Mouse (Mus musculus) midbrain, postnatal 0 days (tissue): ENCODE measurements around the gene Ccdc152. TPM values are rescaled to one million over a fixed set of nuclear protein-coding genes. Genes with fewer than 3 reads are reported as not detected.
A peak's percentile ranks its signal among the peaks of the same experiment; 100 is the strongest.

ENCODE experiments used
- ATAC-seq: fragments of 200-750 bp; cut with Nextera tagmentation; 2 replicates; pipeline ENCODE4 v1.8.0; 2017; ENCODE audit warnings: moderate number of reproducible peaks, mild to moderate bottlenecking, moderate TSS enrichment, moderate library complexity; ENCODE audit not compliant: low FRiP score
- DNase-seq: peaks from one replicate; pipeline ENCODE4 v3.0.0-alpha.2; 2015; ENCODE audit warnings: low spot score
- H3K27ac ChIP-seq: fragments of 300-500 bp; sonication (generic); 2 replicates; pipeline ENCODE4 v1.5.1; 2014; ENCODE audit warnings: low read depth, mild to moderate bottlenecking, low read length, mixed read lengths
- H3K27me3 ChIP-seq: fragments of 300-500 bp; sonication (generic); 2 replicates; pipeline ENCODE4 v1.6.1; 2014; ENCODE audit warnings: low read length, control low read depth, mixed read lengths; ENCODE audit not compliant: insufficient read depth
- H3K36me3 ChIP-seq: fragments of 300-500 bp; sonication (generic); 2 replicates; pipeline ENCODE4 v1.6.1; 2014; ENCODE audit warnings: low read length, control low read depth, mixed read lengths; ENCODE audit not compliant: insufficient read depth
- H3K4me1 ChIP-seq: fragments of 300-500 bp; sonication (generic); 2 replicates; pipeline ENCODE4 v1.6.1; 2014; ENCODE audit warnings: mild to moderate bottlenecking, control low read depth, antibody characterized with exemption, low read length, mixed read lengths; ENCODE audit not compliant: insufficient read depth
- H3K4me2 ChIP-seq: fragments of 300-500 bp; sonication (generic); 2 replicates; pipeline ENCODE4 v1.6.1; 2014; ENCODE audit warnings: low read depth, mild to moderate bottlenecking, low read length, mixed read lengths; ENCODE audit not compliant: poor library complexity, severe bottlenecking
- H3K4me3 ChIP-seq: fragments of 300-500 bp; sonication (generic); 2 replicates; pipeline ENCODE4 v1.5.1; 2014; ENCODE audit warnings: low read depth, mild to moderate bottlenecking, low read length, moderate library complexity
- H3K9ac ChIP-seq: fragments of 300-500 bp; sonication (generic); replicated peaks from 2 replicates; pipeline ENCODE4 v1.6.1; 2014; ENCODE audit warnings: mild to moderate bottlenecking, low read length, moderate library complexity, mixed read lengths; ENCODE audit not compliant: poor library complexity, severe bottlenecking
- H3K9me3 ChIP-seq: fragments of 300-500 bp; sonication (generic); 2 replicates; pipeline ENCODE4 v1.6.1; 2016; ENCODE audit warnings: low read length, control low read depth
- CTCF ChIP-seq: IDR thresholded peaks from 2 replicates; pipeline ENCODE4 v1.5.1; 2016; ENCODE audit warnings: antibody characterized with exemption, mild to moderate bottlenecking
- WGBS: fragments of 180-500 bp; shearing (Covaris S2); extraction: QIAGEN DNeasy Blood & Tissue Kit; methylation state at CpG from one replicate; pipeline ENCODE4 v1.1.7; 2014; 5-methylcytosine and 5-hydroxymethylcytosine counted together
- polyA plus RNA-seq: library from polyadenylated mRNA; unstranded; fragments of >200 nt; fragmentation: Nextera tagmentation; extraction: Ambion mirVana; gene quantifications from 2 replicates; pipeline ENCODE4 v1.2.1, GENCODE M21; 2015
- total RNA-seq: library from RNA; depleted of rRNA; stranded (reverse); fragments of >200 nt; gene quantifications from 2 replicates; pipeline ENCODE4 v1.2.3, GENCODE M21; 2014

The Ccdc152 gene
- total and polyA plus RNA-seq, 2 experiments from 2014 or later: 0.42 TPM; not detected in 1

- Histone ChIP-seq H3K27ac (no peak overlapping the region), H3K27me3 (no peaks in the 10 kb centered on the region), H3K36me3 (no peaks in the 10 kb centered on the region), H3K4me2 (no peak overlapping the region), H3K9me3 (no peaks in the 10 kb centered on the region), H3K4me1 (no peaks in the 10 kb centered on the region), H3K9ac (no peak overlapping the region), H3K4me3 (no peak overlapping the region)
- no peak for DNase-seq
- WGBS: 88% methylated on average over 3 of the region's 3 CpGs
- ATAC-seq: no peak
- TF ChIP-seq CTCF: no peak
Measured at GRCm38 (mm10) chr15:3309856-3310255, 6.5 kb upstream of the Ccdc152 start.

- DNase-seq (no peak), ATAC-seq (no peak)
- 84% methylated on average over 4 of the region's 4 CpGs for WGBS
- no peak overlapping the region for H3K9ac ChIP-seq
- no peak overlapping the region for H3K4me2 ChIP-seq
- no peaks in the 10 kb centered on the region for H3K36me3 ChIP-seq
- no peak overlapping the region for H3K4me3 ChIP-seq
- H3K27ac ChIP-seq: no peak overlapping the region
- H3K4me1 ChIP-seq: no peaks in the 10 kb centered on the region
- TF ChIP-seq CTCF: no peak
- H3K9me3 ChIP-seq: no peaks in the 10 kb centered on the region
- H3K27me3 ChIP-seq: no peaks in the 10 kb centered on the region
Measured at GRCm38 (mm10) chr15:3300361-3301100, 2.8 kb downstream of the Ccdc152 start.

- H3K27me3 ChIP-seq: no peaks in the 10 kb centered on the region
- no peak overlapping the region for H3K9ac ChIP-seq
- H3K36me3 ChIP-seq: no peaks in the 10 kb centered on the region
- WGBS: 83% methylated on average over 8 of the region's 8 CpGs
- DNase-seq (no peak), ATAC-seq (no peak)
- no peak overlapping the region for H3K4me2 ChIP-seq
- no peak overlapping the region for H3K4me3 ChIP-seq
- no peaks in the 10 kb centered on the region for H3K9me3 ChIP-seq
- no peak overlapping the region for H3K27ac ChIP-seq
- H3K4me1 ChIP-seq: no peaks in the 10 kb centered on the region
- TF ChIP-seq CTCF: no peak
Measured at GRCm38 (mm10) chr15:3297615-3298014, 5.7 kb downstream of the Ccdc152 start.

- ATAC-seq (no peak), DNase-seq (peak; percentile 42)
- H3K36me3 ChIP-seq: no peaks in the 10 kb centered on the region
- H3K4me2 ChIP-seq: no peak overlapping the region
- no peaks in the 10 kb centered on the region for H3K27me3 ChIP-seq
- 81% methylated on average over 1 of the region's 1 CpGs for WGBS
- no peaks in the 10 kb centered on the region for H3K4me1 ChIP-seq
- peak; percentile 73 for TF ChIP-seq CTCF
- H3K9ac ChIP-seq: no peak overlapping the region
- H3K4me3 ChIP-seq: no peak overlapping the region
- no peak overlapping the region for H3K27ac ChIP-seq
- no peaks in the 10 kb centered on the region for H3K9me3 ChIP-seq
Measured at GRCm38 (mm10) chr15:3295986-3296385, 7.3 kb downstream of the Ccdc152 start.

- 53% methylated on average over 1 of the region's 1 CpGs for whole genome bisulfite sequencing
- Histone ChIP-seq H3K27ac (no peak overlapping the region), H3K4me1 (no peaks in the 10 kb centered on the region), H3K9ac (no peak overlapping the region), H3K4me2 (no peak overlapping the region), H3K36me3 (no peaks in the 10 kb centered on the region), H3K4me3 (no peak overlapping the region), H3K9me3 (no peaks in the 10 kb centered on the region), H3K27me3 (no peaks in the 10 kb centered on the region)
- no peak for TF ChIP-seq CTCF
- ATAC-seq (no peak), DNase-seq (no peak)
Measured at GRCm38 (mm10) chr15:3293477-3293876, 9.8 kb downstream of the Ccdc152 start.

- no peaks in the 10 kb centered on the region for H3K4me1 ChIP-seq
- no peaks in the 10 kb centered on the region for H3K36me3 ChIP-seq
- no peak for TF ChIP-seq CTCF
- 96% methylated on average over 3 of the region's 3 CpGs for WGBS
- no peak for ATAC-seq
- no peaks in the 10 kb centered on the region for H3K27me3 ChIP-seq
- no peak overlapping the region for H3K4me3 ChIP-seq
- no peak for DNase-seq
- H3K9ac ChIP-seq: no peak overlapping the region
- no peak overlapping the region for H3K4me2 ChIP-seq
- H3K27ac ChIP-seq: no peak overlapping the region
- no peaks in the 10 kb centered on the region for H3K9me3 ChIP-seq
Measured at GRCm38 (mm10) chr15:3290435-3290834, 12.9 kb downstream of the Ccdc152 start.
